Mouse (Mus musculus): ENCODE results near the gene Macrod2. TPM values are rescaled to one million over a fixed set of nuclear protein-coding genes. Genes with fewer than 3 reads are reported as not detected.
A peak's percentile ranks its signal among the peaks of the same experiment; 100 is the strongest.

Gene Macrod2
- polyA plus RNA-seq, 1 experiment from 2014 or later = 25.7 TPM

DNA sequence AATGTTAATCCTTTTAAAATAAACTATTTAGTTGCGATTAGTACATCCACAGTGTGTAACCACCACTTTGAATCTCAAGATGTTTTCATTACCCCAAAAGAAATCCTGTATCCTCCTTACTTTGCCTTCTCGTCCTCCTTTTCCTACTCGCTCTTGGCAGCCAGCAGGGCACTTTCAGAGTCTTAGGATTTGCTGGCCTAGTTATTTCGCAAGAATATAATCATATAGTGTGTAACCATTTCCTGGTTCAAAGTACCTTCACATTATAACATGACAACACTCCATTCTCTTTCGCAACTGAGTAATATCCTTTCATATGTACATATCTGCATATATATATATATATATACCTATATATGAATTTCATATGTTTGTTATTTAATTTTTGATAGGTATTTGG is 298.7 kb downstream of the Macrod2 start:
- peak; percentile 16; the same call in 1 of the 2 replicates for TF ChIP-seq CTCF (IDR thresholded peaks at IDR 0.05; ENCODE audit: low read depth)
- H3K27ac ChIP-seq (ENCODE audit: low read depth, low read length) = peak overlapping the region; percentile 79

DNA sequence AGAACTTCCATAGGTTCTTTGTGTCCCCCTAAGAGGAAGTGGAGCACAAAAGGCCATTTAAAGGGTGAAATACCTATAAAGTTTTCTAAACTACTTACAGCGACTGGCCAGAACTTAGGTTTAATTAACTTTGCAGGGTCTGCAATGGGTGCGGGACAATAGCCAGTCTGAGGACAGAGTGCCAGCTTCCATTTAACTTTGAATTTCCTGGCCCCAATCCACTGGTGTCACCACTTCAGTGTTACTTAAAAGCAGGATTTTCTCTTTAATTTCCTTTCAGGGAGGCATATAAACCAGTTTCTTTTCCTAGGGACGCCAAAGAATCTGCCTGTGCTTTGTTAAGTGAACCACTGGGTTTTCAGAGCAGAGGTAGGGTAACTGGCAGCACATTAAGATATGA is 303.5 kb downstream of the Macrod2 start:
- 71% methylated on average over 3 of the region's 3 CpGs for WGBS
- no peak overlapping the region for H3K4me3 ChIP-seq (ENCODE audit: low read depth, low read length)
- no peak for ATAC-seq

More for the DNA sequence above, 298.7 kb downstream of the Macrod2 start:
- H3K27me3 ChIP-seq (replicated peaks; ENCODE audit: control insufficient read depth, insufficient read depth, low read length) = no peaks in the 10 kb centered on the region
- no peak overlapping the region for H3K4me3 ChIP-seq (ENCODE audit: low read depth, low read length)
- no peaks in the 10 kb centered on the region for H3K9me3 ChIP-seq (ENCODE audit: control insufficient read depth)
- no peaks in the 10 kb centered on the region for H3K4me1 ChIP-seq (replicated peaks; ENCODE audit: control insufficient read depth, insufficient read depth, low read length)
- no peak overlapping the region for H3K4me2 ChIP-seq (replicated peaks; ENCODE audit: low read depth)
- H3K9ac ChIP-seq (ENCODE audit: low read depth, low read length) = no peak overlapping the region
- H3K36me3 ChIP-seq (ENCODE audit: control insufficient read depth, insufficient read depth) = no peaks in the 10 kb centered on the region
- ATAC-seq = peak; percentile 98
- WGBS = 42% methylated on average over 5 of the region's 5 CpGs

DNA sequence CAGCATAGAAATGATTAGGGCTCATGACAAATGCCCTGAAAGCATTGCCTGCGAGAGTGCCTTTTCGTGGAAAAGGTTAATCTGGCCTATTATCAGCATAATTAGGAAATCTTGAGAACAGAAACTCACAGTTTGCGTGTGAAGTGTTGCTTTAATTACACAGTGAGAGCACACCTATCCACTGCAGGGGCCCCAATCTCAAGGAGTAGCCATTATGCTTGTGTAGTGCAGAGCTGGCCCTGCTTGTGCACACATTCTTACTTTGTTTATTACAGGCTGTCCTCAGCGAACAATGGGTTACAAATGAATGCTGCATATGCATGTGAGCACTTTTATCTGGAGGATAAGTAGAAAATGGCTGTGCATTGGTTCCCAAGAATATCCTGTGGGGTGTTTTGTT is 308.3 kb downstream of the Macrod2 start:
- Histone ChIP-seq H3K9ac (ENCODE audit: low read depth, low read length) (no peak overlapping the region), H3K4me3 (ENCODE audit: low read depth, low read length) (no peak overlapping the region), H3K4me1 (replicated peaks; ENCODE audit: control insufficient read depth, insufficient read depth, low read length) (no peaks in the 10 kb centered on the region), H3K36me3 (ENCODE audit: control insufficient read depth, insufficient read depth) (no peaks in the 10 kb centered on the region), H3K27ac (ENCODE audit: low read depth, low read length) (no peak overlapping the region), H3K9me3 (ENCODE audit: control insufficient read depth) (no peaks in the 10 kb centered on the region), H3K27me3 (replicated peaks; ENCODE audit: control insufficient read depth, insufficient read depth, low read length) (no peaks in the 10 kb centered on the region), H3K4me2 (replicated peaks; ENCODE audit: low read depth) (no peak overlapping the region)
- TF ChIP-seq CTCF (IDR thresholded peaks at IDR 0.05; ENCODE audit: low read depth) = no peak
- 46% methylated on average over 4 of the region's 4 CpGs for WGBS
- ATAC-seq = no peak

More for the DNA sequence above, 303.5 kb downstream of the Macrod2 start:
- no peaks in the 10 kb centered on the region for H3K36me3 ChIP-seq (ENCODE audit: control insufficient read depth, insufficient read depth)
- no peaks in the 10 kb centered on the region for H3K4me1 ChIP-seq (replicated peaks; ENCODE audit: control insufficient read depth, insufficient read depth, low read length)
- no peaks in the 10 kb centered on the region for H3K27me3 ChIP-seq (replicated peaks; ENCODE audit: control insufficient read depth, insufficient read depth, low read length)
- no peak overlapping the region for H3K27ac ChIP-seq (ENCODE audit: low read depth, low read length)
- H3K4me2 ChIP-seq (replicated peaks; ENCODE audit: low read depth) = no peak overlapping the region
- TF ChIP-seq CTCF (IDR thresholded peaks at IDR 0.05; ENCODE audit: low read depth) = no peak
- no peaks in the 10 kb centered on the region for H3K9me3 ChIP-seq (ENCODE audit: control insufficient read depth)
- no peak overlapping the region for H3K9ac ChIP-seq (ENCODE audit: low read depth, low read length)

DNA sequence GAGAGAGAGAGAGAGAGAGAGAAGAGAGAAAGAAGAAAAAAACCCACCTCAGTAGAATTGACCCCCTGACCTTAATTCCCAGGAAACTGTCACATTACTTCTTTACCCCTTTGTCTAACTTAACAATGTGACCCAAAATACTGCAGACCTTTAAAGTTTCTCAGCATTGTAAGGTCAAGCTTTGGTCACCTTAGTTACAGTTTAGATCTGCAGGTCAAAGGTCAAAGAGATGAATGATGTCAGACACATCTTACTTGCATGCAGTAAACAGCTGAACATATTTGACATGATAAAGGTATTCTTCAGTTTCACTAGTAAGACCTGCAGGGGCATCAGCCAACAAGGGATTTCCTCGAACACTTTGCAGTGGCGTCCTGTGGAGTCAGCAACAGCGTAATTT is 309.0 kb downstream of the Macrod2 start:
- WGBS = 52% methylated on average over 3 of the region's 3 CpGs

DNA sequence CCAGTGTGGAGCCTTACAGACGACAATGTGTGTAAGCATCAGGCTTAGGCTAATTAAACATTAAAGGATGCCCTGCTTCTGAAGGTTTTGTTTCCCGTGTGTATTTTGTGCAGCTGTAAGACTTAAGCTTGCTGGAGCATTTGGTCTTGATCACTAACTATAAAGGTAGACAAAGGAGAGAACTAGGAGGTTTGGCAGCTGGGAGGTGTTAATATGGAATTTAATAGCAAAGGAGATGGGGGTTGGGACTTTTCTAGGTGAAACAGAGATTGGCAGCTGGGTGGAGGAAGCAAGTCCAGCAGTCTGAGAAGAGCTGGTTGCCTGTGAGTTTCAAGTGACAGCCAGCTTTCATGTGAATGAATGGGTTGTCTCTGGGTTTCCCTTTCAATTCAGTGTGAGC is 310.2 kb downstream of the Macrod2 start:
- H3K36me3 ChIP-seq (ENCODE audit: control insufficient read depth, insufficient read depth) = no peaks in the 10 kb centered on the region
- no peak for TF ChIP-seq CTCF (IDR thresholded peaks at IDR 0.05; ENCODE audit: low read depth)
- WGBS = 45% methylated on average over 2 of the region's 2 CpGs
- no peak overlapping the region for H3K27ac ChIP-seq (ENCODE audit: low read depth, low read length)
- no peak; the same call in 1 of the 2 replicates for ATAC-seq
- H3K27me3 ChIP-seq (replicated peaks; ENCODE audit: control insufficient read depth, insufficient read depth, low read length) = no peaks in the 10 kb centered on the region
- no peaks in the 10 kb centered on the region for H3K4me1 ChIP-seq (replicated peaks; ENCODE audit: control insufficient read depth, insufficient read depth, low read length)
- H3K9ac ChIP-seq (ENCODE audit: low read depth, low read length) = no peak overlapping the region
- H3K4me2 ChIP-seq (replicated peaks; ENCODE audit: low read depth) = no peak overlapping the region
- no peaks in the 10 kb centered on the region for H3K9me3 ChIP-seq (ENCODE audit: control insufficient read depth)
- H3K4me3 ChIP-seq (ENCODE audit: low read depth, low read length) = no peak overlapping the region

More for the DNA sequence above, 309.0 kb downstream of the Macrod2 start:
- Histone ChIP-seq H3K4me1 (replicated peaks; ENCODE audit: control insufficient read depth, insufficient read depth, low read length) (no peaks in the 10 kb centered on the region), H3K9ac (ENCODE audit: low read depth, low read length) (no peak overlapping the region), H3K36me3 (ENCODE audit: control insufficient read depth, insufficient read depth) (no peaks in the 10 kb centered on the region), H3K4me2 (replicated peaks; ENCODE audit: low read depth) (no peak overlapping the region), H3K27ac (ENCODE audit: low read depth, low read length) (no peak overlapping the region), H3K4me3 (ENCODE audit: low read depth, low read length) (no peak overlapping the region), H3K9me3 (ENCODE audit: control insufficient read depth) (no peaks in the 10 kb centered on the region), H3K27me3 (replicated peaks; ENCODE audit: control insufficient read depth, insufficient read depth, low read length) (no peaks in the 10 kb centered on the region)
- TF ChIP-seq CTCF (IDR thresholded peaks at IDR 0.05; ENCODE audit: low read depth) = no peak
- no peak for ATAC-seq

DNA sequence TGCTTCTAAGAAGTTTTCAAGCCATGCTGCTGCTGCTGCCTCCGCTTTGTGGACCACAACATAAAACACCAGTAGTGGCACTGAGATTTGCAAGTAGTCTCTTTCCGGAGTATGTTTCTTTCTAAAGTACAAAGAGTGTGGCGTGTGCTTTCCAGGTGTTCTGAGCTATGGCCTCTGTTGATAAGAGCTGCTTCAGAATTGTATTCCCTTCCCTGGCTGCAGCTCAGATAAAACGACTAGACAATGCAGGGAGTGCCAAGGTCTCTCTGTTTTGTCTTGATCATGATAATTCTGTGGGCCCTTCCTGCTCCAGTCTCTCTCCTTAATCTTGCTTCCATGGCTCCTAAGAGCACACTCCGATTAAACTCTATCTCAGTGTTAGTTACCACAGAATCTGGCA is 312.4 kb downstream of the Macrod2 start:
- Histone ChIP-seq H3K9me3 (ENCODE audit: control insufficient read depth) (no peaks in the 10 kb centered on the region), H3K9ac (ENCODE audit: low read depth, low read length) (no peak overlapping the region), H3K4me2 (replicated peaks; ENCODE audit: low read depth) (no peak overlapping the region), H3K4me3 (ENCODE audit: low read depth, low read length) (no peak overlapping the region), H3K4me1 (replicated peaks; ENCODE audit: control insufficient read depth, insufficient read depth, low read length) (no peaks in the 10 kb centered on the region), H3K36me3 (ENCODE audit: control insufficient read depth, insufficient read depth) (no peaks in the 10 kb centered on the region), H3K27ac (ENCODE audit: low read depth, low read length) (no peak overlapping the region), H3K27me3 (replicated peaks; ENCODE audit: control insufficient read depth, insufficient read depth, low read length) (no peaks in the 10 kb centered on the region)
- peak; percentile 64 for ATAC-seq
- 44% methylated on average over 5 of the region's 5 CpGs for WGBS
- no peak for TF ChIP-seq CTCF (IDR thresholded peaks at IDR 0.05; ENCODE audit: low read depth)

DNA sequence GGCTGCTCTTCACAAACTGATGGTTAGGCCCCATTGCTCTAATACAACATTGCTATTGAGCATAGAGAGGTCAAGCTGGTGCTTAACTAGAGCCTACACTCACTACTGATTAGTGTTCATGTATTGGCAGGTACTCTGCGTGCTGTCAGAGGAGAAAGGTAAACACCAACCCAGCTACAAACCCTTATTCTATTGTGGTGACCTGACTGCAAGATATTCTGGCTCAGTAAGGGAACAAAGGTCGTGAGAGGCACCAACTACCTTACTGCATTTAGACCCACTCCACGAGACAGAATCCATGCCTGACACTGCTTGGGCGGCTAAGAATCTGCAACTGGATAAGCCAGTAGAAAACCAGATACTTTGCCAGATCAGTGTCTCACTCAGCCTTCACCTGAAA is 320.7 kb downstream of the Macrod2 start:
- H3K4me2 ChIP-seq (replicated peaks; ENCODE audit: low read depth) = no peak overlapping the region
- ATAC-seq = peak; percentile 92
- no peak overlapping the region for H3K9ac ChIP-seq (ENCODE audit: low read depth, low read length)
- no peaks in the 10 kb centered on the region for H3K9me3 ChIP-seq (ENCODE audit: control insufficient read depth)
- peak overlapping the region; percentile 35; the same call in 1 of the 2 replicates for H3K27ac ChIP-seq (ENCODE audit: low read depth, low read length)
- TF ChIP-seq CTCF (IDR thresholded peaks at IDR 0.05; ENCODE audit: low read depth) = no peak
- H3K27me3 ChIP-seq (replicated peaks; ENCODE audit: control insufficient read depth, insufficient read depth, low read length) = no peaks in the 10 kb centered on the region
- H3K4me3 ChIP-seq (ENCODE audit: low read depth, low read length) = no peak overlapping the region
- peaks cover 3% of the 10 kb centered on the region; the same call in 1 of the 2 replicates for H3K4me1 ChIP-seq (replicated peaks; ENCODE audit: control insufficient read depth, insufficient read depth, low read length)
- no peaks in the 10 kb centered on the region for H3K36me3 ChIP-seq (ENCODE audit: control insufficient read depth, insufficient read depth)
- 36% methylated on average over 4 of the region's 4 CpGs for WGBS

Data from intestine, postnatal 0 days (tissue).